Mouse (Mus musculus) C2C12 (cell line): ENCODE results near the gene Tmem115.

Experiments used
- CEBPB ChIP-seq: IDR thresholded peaks from one replicate; pipeline ENCODE4 v1.6.1; 2011; ENCODE audit warnings: low read depth, mild to moderate bottlenecking, control low read depth, moderate library complexity
- CTCF ChIP-seq: IDR thresholded peaks from one replicate; pipeline ENCODE4 v1.5.1; 2011; ENCODE audit not compliant: control insufficient read depth, insufficient read depth, insufficient read length
- MAX ChIP-seq: IDR thresholded peaks from one replicate; pipeline ENCODE4 v1.6.1; 2011; ENCODE audit warnings: mild to moderate bottlenecking, control low read depth
- MYOD1 ChIP-seq: IDR thresholded peaks from one replicate; pipeline ENCODE4 v1.6.1; 2011; ENCODE audit warnings: low read depth; ENCODE audit not compliant: control insufficient read depth, insufficient read length
- MYOG ChIP-seq: IDR thresholded peaks from one replicate; pipeline ENCODE4 v1.6.1; 2011; ENCODE audit not compliant: control insufficient read depth, insufficient read length; ENCODE audit errors: extremely low read depth
- USF1 ChIP-seq: IDR thresholded peaks from one replicate; pipeline ENCODE4 v1.6.1; 2011; ENCODE audit warnings: low read depth, mild to moderate bottlenecking, control low read depth, moderate library complexity

DNA sequence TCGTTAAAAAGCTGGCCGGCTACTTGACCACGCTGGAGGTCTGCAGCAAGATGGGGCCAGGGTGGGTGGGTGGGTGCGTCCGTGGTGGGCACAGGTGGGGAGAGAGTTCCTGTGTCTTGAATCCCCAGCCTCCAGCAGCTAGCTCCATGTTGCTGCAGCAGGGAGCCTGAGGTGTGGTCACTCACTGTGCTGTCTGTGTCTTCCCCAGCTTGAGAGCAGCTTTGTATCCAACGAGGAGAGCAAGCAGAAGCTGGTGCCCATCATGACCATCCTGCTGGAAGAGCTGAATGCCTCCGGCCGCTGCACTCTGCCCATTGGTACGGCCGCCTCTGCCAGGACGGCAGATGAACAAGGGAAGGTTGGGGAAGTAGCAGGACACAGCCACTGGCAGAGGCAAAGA is 9.6 kb downstream of the Tmem115 start:
- no peak for TF ChIP-seq CTCF
- TF ChIP-seq MYOG = no peak
- no peak for TF ChIP-seq MAX
- TF ChIP-seq USF1 = no peak
- no peak for TF ChIP-seq MYOD1
- TF ChIP-seq CEBPB = no peak
